Mouse (Mus musculus) liver, embryonic 14.5 days (tissue): Measurements from ENCODE around the gene Gm49380. TPM values are rescaled to one million over a fixed set of nuclear protein-coding genes. Genes with fewer than 3 reads are reported as not detected.

ENCODE experiments used
- ATAC-seq: fragments of 200-750 bp; cut with Nextera tagmentation; 2 replicates; pipeline ENCODE4 v1.8.0; 2017; ENCODE audit warnings: moderate number of reproducible peaks, mild to moderate bottlenecking, moderate library complexity; ENCODE audit not compliant: insufficient read depth
- DNase-seq, 3 experiments: peaks; one replicate each; pipeline ENCODE4 v3.0.0-alpha.2; 2012 to 2013; ENCODE audit warnings: low read depth in 3 of 3, low spot score in 3 of 3
- H3K27ac ChIP-seq: fragments of 300-500 bp; sonication (generic); 2 replicates; pipeline ENCODE4 v1.5.1; 2014; ENCODE audit warnings: moderate library complexity, mild to moderate bottlenecking, control low read depth, inconsistent platforms
- H3K27me3 ChIP-seq: fragments of 300-500 bp; sonication (generic); 2 replicates; pipeline ENCODE4 v1.6.1; 2014; ENCODE audit warnings: mild to moderate bottlenecking, low read length, moderate library complexity; ENCODE audit not compliant: control insufficient read depth, insufficient read depth
- H3K36me3 ChIP-seq: fragments of 300-500 bp; sonication (generic); replicated peaks from 2 replicates; pipeline ENCODE4 v1.6.1; 2014; ENCODE audit warnings: low read depth; ENCODE audit not compliant: control insufficient read depth, insufficient read depth
- H3K4me1 ChIP-seq, 2 experiments: fragments of 200-500 bp in 1 of 2; fragments of 300-500 bp in 1 of 2; sonication (generic) in 1 of 2; replicated peaks; 2 replicates each; pipeline ENCODE4 v1.6.1; 2012 to 2014; ENCODE audit warnings: antibody characterized with exemption in 1 of 2, inconsistent platforms in 1 of 2, low read length in 1 of 2; ENCODE audit not compliant: control insufficient read depth in 2 of 2, insufficient read depth in 2 of 2
- H3K4me2 ChIP-seq: fragments of 300-500 bp; sonication (generic); 2 replicates; pipeline ENCODE4 v1.6.1; 2014; ENCODE audit warnings: low read depth, mild to moderate bottlenecking, control low read depth, moderate library complexity
- H3K4me3 ChIP-seq, 2 experiments: fragments of 200-500 bp in 1 of 2; fragments of 300-500 bp in 1 of 2; sonication (generic) in 1 of 2; 2 replicates each; pipeline ENCODE4 v1.5.1; 2012 to 2014; ENCODE audit warnings: low read depth in 2 of 2, low read length in 2 of 2, mild to moderate bottlenecking in 2 of 2, control low read depth in 1 of 2, inconsistent platforms in 1 of 2, moderate library complexity in 1 of 2; ENCODE audit not compliant: insufficient read depth in 1 of 2
- H3K9ac ChIP-seq: fragments of 300-500 bp; sonication (generic); replicated peaks from 2 replicates; pipeline ENCODE4 v1.6.1; 2014; ENCODE audit warnings: mild to moderate bottlenecking, control low read depth, moderate library complexity
- H3K9me3 ChIP-seq: fragments of 300-500 bp; sonication (generic); 2 replicates; pipeline ENCODE4 v1.6.1; 2016; ENCODE audit warnings: low read length, mixed read lengths; ENCODE audit not compliant: control insufficient read depth
- CTCF ChIP-seq: IDR thresholded peaks from 2 replicates; pipeline ENCODE4 v1.5.1; 2016; ENCODE audit warnings: antibody characterized with exemption, low read depth, control low read depth
- EP300 ChIP-seq: IDR thresholded peaks from 2 replicates; pipeline ENCODE4 v1.6.1; 2016; ENCODE audit warnings: antibody characterized with exemption, low read depth
- WGBS: fragments of 180-500 bp; shearing (Covaris S2); extraction: QIAGEN DNeasy Blood & Tissue Kit; methylation state at CpG from one replicate; pipeline ENCODE4 v1.1.7; 2014; ENCODE audit not compliant: insufficient replicate concordance; 5-methylcytosine and 5-hydroxymethylcytosine counted together
- polyA plus RNA-seq, 2 experiments: library from polyadenylated mRNA; depleted of rRNA in 1 of 2; stranded (reverse) in 1 of 2; unstranded in 1 of 2; fragments of >200 nt; fragmentation: Nextera tagmentation in 1 of 2; extraction: Ambion mirVana in 1 of 2; gene quantifications; 2 replicates each; pipeline versions ENCODE4 v1.2.1 to v1.2.3; 2012 to 2014

The Gm49380 gene
- polyA plus RNA-seq, 2 experiments, result 0.09 TPM; not detected in 1

DNA sequence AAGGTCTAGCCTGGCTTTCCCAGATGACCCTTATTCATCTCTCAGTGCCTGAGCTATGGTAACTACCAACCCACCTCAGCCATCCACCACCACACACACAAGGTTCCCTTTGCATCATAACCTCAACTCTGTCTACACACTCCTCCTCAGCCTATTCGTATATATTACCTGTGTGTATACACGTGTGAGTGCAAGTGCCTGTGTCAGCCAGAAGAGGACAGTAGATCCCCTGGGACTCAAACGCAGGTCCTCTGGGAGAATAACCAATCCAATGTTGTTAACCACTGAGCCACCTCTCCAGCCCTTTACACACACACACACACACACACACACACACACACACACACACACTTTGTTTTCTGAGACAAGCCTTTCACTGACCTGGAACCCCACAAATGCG, 82.7 kb downstream of the Gm49380 start:
- Histone ChIP-seq H3K27ac (no peak overlapping the region), H3K4me2 (no peak overlapping the region), H3K9ac (no peak overlapping the region), H3K4me1 (no peaks in the 10 kb centered on the region), H3K36me3 (no peaks in the 10 kb centered on the region), H3K4me3 (no peak overlapping the region), H3K27me3 (no peaks in the 10 kb centered on the region), H3K9me3 (no peaks in the 10 kb centered on the region)
- WGBS, result 69% methylated on average over 4 of the region's 4 CpGs
- no peak for TF ChIP-seq EP300
- TF ChIP-seq CTCF, result no peak
- ATAC-seq (no peak), DNase-seq (no peak)

DNA sequence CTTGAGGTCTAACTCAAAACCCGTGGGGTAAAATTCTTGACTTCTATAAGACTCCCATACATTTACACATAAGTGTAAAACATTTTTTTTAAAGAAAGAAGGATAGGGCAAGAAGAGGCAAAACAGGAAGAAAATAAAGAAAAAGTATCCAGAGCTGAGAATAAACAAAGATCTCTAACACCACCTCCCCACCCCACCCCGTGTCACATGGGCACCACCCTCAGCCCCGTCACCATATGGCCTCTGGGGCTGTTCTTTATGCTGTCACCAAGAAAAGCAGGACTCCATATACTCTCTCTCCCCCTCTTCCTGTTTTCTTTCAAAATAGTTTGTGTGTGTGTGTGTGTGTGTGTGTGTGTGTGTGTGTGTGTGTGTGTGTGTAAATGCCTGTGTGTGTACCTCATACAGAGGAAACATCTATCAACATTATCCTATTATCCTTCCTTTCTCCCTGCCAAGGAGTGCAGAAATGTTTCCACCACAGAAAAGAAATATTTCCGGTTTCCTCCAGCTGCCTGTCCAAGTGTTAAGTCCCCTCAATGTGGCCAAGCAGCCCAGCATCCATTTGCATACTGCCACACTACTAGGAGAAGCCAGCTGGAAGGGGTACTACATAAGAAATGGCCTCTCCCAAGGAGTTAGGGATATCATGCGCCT, 83.6 kb downstream of the Gm49380 start:
- Histone ChIP-seq H3K4me1 (no peaks in the 10 kb centered on the region), H3K27ac (no peak overlapping the region), H3K4me3 (no peak overlapping the region), H3K9me3 (no peaks in the 10 kb centered on the region), H3K9ac (no peak overlapping the region), H3K4me2 (no peak overlapping the region), H3K36me3 (no peaks in the 10 kb centered on the region), H3K27me3 (no peaks in the 10 kb centered on the region)
- TF ChIP-seq EP300, result no peak
- 30% methylated on average over 5 of the region's 5 CpGs for WGBS
- DNase-seq (no peak), ATAC-seq (no peak)

DNA sequence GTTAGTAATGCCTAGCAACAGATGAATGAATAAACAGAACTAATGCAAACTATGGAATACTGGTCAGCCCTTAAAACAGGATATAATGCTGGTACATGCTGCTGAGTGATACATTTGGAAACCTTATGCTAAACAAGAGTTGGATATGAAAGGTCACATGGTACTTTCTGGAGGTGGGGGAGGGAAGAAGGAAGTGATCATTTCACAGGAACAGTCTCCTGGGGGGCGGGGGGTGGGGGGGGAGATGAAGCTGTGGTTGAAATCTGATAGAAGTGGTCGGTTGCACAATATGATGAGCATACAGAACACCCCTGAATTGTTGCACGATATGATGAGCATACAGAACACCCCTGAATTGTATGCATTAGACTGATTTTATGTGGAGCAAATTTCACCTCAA, 89.2 kb downstream of the Gm49380 start:
- no peaks in the 10 kb centered on the region for H3K27me3 ChIP-seq
- WGBS, result 37% methylated on average over 3 of the region's 3 CpGs
- no peak overlapping the region for H3K9ac ChIP-seq
- TF ChIP-seq CTCF, result no peak
- TF ChIP-seq EP300, result no peak
- no peaks in the 10 kb centered on the region for H3K4me1 ChIP-seq
- H3K4me2 ChIP-seq, result no peak overlapping the region
- no peaks in the 10 kb centered on the region for H3K36me3 ChIP-seq
- ATAC-seq, result no peak
- H3K4me3 ChIP-seq, result no peak overlapping the region
- H3K9me3 ChIP-seq, result no peaks in the 10 kb centered on the region
- DNase-seq, result no peak
- H3K27ac ChIP-seq, result no peak overlapping the region

DNA sequence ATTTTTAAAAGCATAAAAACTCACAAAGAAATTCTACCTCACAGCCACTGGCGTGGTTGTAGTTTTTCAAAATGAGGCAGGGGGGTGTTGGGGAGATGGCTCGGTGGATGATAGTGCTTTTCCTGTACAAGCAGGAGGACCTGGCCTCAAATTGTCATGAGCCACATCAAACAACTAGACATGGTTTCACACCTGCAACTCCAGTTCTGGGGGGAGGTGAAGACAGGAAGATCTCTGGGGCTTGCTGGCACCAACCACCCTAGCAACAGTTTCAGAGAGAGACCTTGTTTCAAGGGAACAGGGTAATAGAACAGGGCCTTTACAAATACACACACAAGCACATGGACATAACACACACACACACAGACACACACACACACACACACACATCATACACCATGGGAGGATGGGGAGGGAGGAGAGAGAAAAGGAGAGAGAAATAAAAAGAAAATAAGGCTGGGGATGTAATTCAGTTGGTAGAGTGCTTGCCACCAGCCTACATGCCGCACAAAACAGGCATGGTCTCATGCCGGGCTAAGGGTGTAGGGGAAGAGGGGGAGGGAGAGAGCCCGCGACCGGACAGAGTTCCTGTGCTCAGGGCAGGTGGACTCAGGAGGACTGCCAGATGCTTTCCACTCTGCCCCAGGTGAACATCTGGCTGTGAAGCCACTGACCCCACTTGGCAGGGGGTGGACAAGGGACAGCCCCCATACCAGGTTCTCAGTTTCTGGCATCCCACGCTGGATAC, 91.0 kb downstream of the Gm49380 start:
- Histone ChIP-seq H3K9me3 (no peaks in the 10 kb centered on the region), H3K27me3 (no peaks in the 10 kb centered on the region), H3K9ac (no peak overlapping the region), H3K4me1 (no peaks in the 10 kb centered on the region), H3K4me2 (no peak overlapping the region), H3K4me3 (no peak overlapping the region), H3K36me3 (no peaks in the 10 kb centered on the region), H3K27ac (no peak overlapping the region)
- DNase-seq, result no peak
- TF ChIP-seq CTCF, result no peak
- TF ChIP-seq EP300, result no peak
- no peak for ATAC-seq
- WGBS, result 60% methylated on average over 8 of the region's 8 CpGs

DNA sequence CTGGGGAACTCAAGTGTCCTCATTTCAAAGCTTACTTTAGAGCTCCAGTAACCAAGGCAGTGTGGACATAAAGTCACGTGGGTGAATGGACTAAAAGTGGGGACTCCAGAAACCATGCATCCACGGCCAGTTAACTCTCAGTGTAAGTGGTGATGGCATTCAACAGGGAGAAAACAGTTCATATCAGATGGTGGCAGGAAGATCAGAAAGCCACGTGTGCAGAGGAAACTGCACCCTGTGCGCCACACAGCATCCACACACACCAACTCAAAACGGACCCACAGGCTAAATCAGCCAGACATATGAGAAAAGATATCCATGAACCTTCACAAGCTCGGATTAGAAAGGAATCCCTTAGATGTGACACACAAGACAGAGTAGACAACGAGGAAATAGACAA, 93.3 kb downstream of the Gm49380 start:
- no peak for TF ChIP-seq CTCF
- no peak for TF ChIP-seq EP300
- WGBS, result 49% methylated on average over 7 of the region's 7 CpGs

More for the DNA sequence above, 93.3 kb downstream of the Gm49380 start:
- no peak overlapping the region for H3K4me3 ChIP-seq
- H3K9ac ChIP-seq, result no peak overlapping the region
- H3K36me3 ChIP-seq, result no peaks in the 10 kb centered on the region
- H3K4me2 ChIP-seq, result no peak overlapping the region
- ATAC-seq, result no peak
- DNase-seq, result no peak
- no peak overlapping the region for H3K27ac ChIP-seq
- H3K27me3 ChIP-seq, result no peaks in the 10 kb centered on the region
- no peaks in the 10 kb centered on the region for H3K4me1 ChIP-seq
- H3K9me3 ChIP-seq, result no peaks in the 10 kb centered on the region
